Mouse (Mus musculus) cerebellum, adult 2 months (tissue): ENCODE measurements around the gene Wfdc3. TPM values are rescaled to one million over a fixed set of nuclear protein-coding genes. Genes with fewer than 3 reads are reported as not detected.
"Not testable (repeated sequence)": the region's sequence is repeated elsewhere in the genome, so short reads cannot be mapped to it uniquely, and the experiment has no call there.

Source experiments
- DNase-seq, 2 experiments: peaks; one replicate each; pipeline ENCODE4 v3.0.0; 2021
- H3K27ac ChIP-seq: fragments of 200-500 bp; 2 replicates; pipeline ENCODE4 v1.5.1; 2012; ENCODE audit warnings: low read length, control low read depth, inconsistent platforms; ENCODE audit not compliant: insufficient read depth
- H3K27me3 ChIP-seq: fragments of 200-500 bp; 2 replicates; pipeline ENCODE4 v1.6.1; 2012; ENCODE audit warnings: inconsistent platforms, mild to moderate bottlenecking, low read length, moderate library complexity; ENCODE audit not compliant: control insufficient read depth, insufficient read depth
- H3K4me1 ChIP-seq: fragments of 200-500 bp; 2 replicates; pipeline ENCODE4 v1.6.1; 2011; ENCODE audit warnings: low read length; ENCODE audit not compliant: control insufficient read depth, insufficient read depth
- H3K4me3 ChIP-seq: fragments of 200-500 bp; replicated peaks from 2 replicates; pipeline ENCODE3; 2011; ENCODE audit warnings: mild to moderate bottlenecking, low read depth, low read length, control low read depth; ENCODE audit not compliant: insufficient read depth
- CTCF ChIP-seq: fragments of 200-500 bp; IDR thresholded peaks from 2 replicates; pipeline ENCODE4 v1.5.1; 2011; ENCODE audit warnings: low read depth, mild to moderate bottlenecking, control low read depth, low read length, moderate library complexity, borderline replicate concordance; ENCODE audit not compliant: insufficient read depth
- POLR2A ChIP-seq: fragments of 200-500 bp; IDR thresholded peaks from 2 replicates; pipeline ENCODE4 v1.6.1; 2011; ENCODE audit warnings: low read length, control low read depth, borderline replicate concordance; ENCODE audit not compliant: insufficient read depth
- WGBS: fragments of 180-500 bp; shearing (Covaris S2); methylation state at CpG from one replicate; pipeline ENCODE4 v1.1.7; 2018; 5-methylcytosine and 5-hydroxymethylcytosine counted together
- polyA plus RNA-seq: library from polyadenylated mRNA; depleted of rRNA; stranded (reverse); fragments of >200 nt; gene quantifications from 2 replicates; pipeline ENCODE4 v1.2.3, GENCODE M21; 2012

Wfdc3 gene
- polyA plus RNA-seq, 1 experiment, result 0.93 TPM

DNA sequence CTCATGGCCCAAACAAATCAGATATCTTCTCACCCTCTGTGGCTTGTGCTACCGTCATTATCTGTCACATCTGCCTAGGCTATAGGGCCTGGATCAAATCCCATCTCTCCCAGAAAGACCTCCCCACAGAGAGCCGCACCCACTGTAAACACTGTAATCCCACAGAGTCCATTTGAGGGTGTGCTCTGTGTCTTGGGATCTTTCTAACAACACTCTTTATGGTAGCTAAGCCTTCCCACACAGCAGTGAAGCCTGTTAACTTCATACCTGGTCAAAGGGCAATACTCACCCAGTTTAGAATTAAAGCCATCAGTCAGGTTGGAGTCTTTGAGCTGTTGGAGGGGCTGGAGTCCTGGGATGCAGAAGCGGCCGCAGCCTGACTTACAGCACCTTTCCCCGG is 14.0 kb downstream of the Wfdc3 start:
- no peak overlapping the region for H3K27ac ChIP-seq
- H3K4me3 ChIP-seq, result no peak overlapping the region
- H3K27me3 ChIP-seq, result no peaks in the 10 kb centered on the region; the same call in 1 of the 2 replicates
- no peak for DNase-seq
- no peaks in the 10 kb centered on the region for H3K4me1 ChIP-seq
- 81% methylated on average over 5 of the region's 5 CpGs for WGBS
- TF ChIP-seq POLR2A (no peak), CTCF (no peak)

DNA sequence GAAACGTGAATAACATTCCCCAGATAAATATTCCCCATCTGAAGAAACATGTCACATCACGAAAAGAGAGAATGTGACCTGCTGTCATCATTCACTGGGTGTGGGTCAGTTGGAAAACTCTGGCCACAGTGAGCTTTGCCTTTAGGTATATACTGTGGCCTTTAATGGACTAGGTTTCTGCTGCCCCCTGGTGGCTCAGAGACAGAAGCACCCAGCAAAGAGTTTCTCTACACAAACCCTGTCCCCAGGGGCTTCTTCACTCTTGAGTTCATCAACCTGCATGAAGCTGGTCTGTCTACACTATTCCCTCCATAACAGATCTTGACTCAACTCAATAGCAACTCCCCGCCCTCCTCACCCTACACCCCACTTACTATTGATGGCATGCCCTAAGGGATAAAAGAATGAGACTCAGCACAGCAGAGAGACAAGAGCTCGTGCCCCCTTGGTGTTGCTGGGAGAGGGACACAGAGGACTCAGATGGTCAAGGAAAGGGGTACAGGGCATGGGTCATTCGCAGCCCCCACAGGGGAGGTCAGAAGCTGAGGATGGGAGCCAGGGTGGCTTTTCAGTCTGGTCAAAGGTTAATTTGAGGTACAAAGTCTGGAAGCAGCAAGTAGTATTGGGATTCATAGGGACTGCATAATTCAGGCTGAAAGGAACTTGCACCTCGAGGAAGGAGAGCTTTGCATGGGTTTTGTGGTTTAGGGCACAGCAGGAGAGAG is 19.7 kb downstream of the Wfdc3 start:
- peak; percentile 39 to 50 for DNase-seq
- TF ChIP-seq POLR2A, result no peak
- TF ChIP-seq CTCF, result peak; percentile 74
- H3K4me1 ChIP-seq, result no peaks in the 10 kb centered on the region
- H3K27me3 ChIP-seq, result no peaks in the 10 kb centered on the region
- no peak overlapping the region for H3K27ac ChIP-seq
- 19% methylated on average over 6 of the region's 6 CpGs for WGBS
- H3K4me3 ChIP-seq, result no peak overlapping the region

DNA sequence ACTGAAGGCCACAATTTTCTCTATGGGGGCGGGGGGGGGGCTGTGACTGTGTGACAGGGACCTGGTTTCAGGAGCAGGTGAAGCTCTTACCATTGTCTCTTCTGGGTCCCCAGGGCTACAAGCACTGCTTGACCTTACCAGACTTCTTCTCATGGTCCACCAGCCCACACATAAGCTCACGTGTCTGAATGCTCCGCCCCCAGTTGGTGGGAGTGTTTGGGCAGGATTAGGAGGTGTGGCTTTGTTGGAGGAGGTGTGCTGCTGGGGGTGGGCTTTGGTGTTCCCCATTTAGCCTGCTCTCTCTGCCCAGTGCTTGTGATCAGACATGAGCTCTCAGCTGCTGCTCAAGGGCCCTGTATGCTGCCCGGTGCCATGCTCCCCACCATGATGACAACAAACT is 22.5 kb downstream of the Wfdc3 start:
- Histone ChIP-seq H3K27ac (no peak overlapping the region), H3K27me3 (no peaks in the 10 kb centered on the region), H3K4me3 (no peak overlapping the region), H3K4me1 (no peaks in the 10 kb centered on the region)
- TF ChIP-seq CTCF (no peak), POLR2A (no peak)
- 54% methylated on average over 4 of the region's 4 CpGs for WGBS
- no peak for DNase-seq

DNA sequence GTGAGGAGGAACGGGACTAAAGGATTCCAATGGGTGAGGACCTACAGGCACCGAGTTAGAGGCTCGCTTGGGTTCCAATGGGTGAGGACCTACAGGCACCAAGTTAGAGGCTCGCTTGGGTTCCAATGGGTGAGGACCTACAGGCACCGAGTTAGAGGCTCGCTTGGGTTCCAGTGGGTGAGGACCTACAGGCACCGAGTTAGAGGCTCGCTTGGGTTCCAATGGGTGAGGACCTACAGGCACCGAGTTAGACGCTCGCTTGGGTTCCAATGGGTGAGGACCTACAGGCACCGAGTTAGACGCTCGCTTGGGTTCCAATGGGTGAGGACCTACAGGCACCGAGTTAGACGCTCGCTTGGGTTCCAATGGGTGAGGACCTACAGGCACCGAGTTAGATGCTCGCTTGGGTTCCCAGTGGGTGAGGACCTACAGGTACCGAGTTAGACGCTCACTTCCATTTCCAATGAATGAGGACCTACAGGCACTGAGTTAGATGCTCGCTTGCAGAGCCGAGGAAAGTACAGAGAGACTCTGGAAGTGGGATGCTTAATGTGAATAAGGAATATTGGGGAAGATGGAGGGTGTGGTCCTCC is 29.4 kb downstream of the Wfdc3 start:
- WGBS, result 91% methylated on average over 23 of the region's 23 CpGs
- not testable (repeated sequence) for H3K4me3 ChIP-seq, H3K27ac ChIP-seq, H3K27me3 ChIP-seq, DNase-seq, H3K4me1 ChIP-seq

DNA sequence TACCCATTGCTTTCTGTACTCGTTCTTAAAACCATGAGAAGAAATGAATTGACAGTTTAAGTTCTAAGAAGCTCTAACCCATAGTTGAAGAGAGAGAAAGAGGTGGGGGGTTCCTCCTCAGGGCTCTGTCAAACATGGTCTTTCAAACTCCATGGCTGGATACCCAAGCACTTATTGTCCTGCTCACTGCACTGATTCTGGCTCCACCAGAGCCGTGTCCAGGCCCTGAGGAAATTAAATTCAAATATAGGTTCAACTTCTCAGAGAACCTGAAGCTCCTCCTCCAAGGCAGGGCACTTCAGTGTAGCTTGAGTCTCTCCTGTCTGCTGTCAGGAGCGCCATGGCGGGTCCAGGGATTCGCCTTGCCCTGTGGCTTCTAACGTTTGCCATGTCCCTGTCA is 30.7 kb downstream of the Wfdc3 start, which contains the start of gene Spint5:
Gene Spint5, plus strand, starts transcription at position 301 of the 400 bp plus-strand sequence.
- H3K27me3 ChIP-seq, result no peaks in the 10 kb centered on the region
- DNase-seq, result no peak
- no peak within 1 kb of the TSS for H3K27ac ChIP-seq
- 71% methylated on average over 6 of the region's 6 CpGs for WGBS
- TF ChIP-seq POLR2A (no peak), CTCF (no peak)
- no peaks in the 10 kb centered on the region for H3K4me1 ChIP-seq
- H3K4me3 ChIP-seq, result no peak within 1 kb of the TSS

DNA sequence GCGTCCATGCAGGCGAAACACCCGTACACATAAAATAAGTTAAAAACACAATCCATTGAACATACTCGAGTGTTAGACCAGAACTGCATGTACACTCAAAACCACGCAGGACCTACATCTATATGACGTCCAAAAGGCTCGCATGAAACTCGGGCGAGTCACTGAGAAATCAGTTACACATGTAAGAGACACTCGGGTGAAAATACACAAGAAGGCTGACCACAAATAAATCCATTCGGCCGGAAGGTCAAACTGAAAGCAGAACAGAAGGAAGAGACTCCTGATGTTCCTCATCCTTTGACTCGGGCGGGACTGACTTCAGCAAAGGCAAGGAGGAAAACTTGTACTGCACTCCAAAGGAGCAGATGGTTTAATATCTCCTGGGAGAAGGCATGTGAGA is 39.7 kb downstream of the Wfdc3 start:
- no peaks in the 10 kb centered on the region for H3K27me3 ChIP-seq
- WGBS, result 88% methylated on average over 14 of the region's 14 CpGs
- no peak overlapping the region for H3K4me3 ChIP-seq
- H3K4me1 ChIP-seq, result no peaks in the 10 kb centered on the region
- no peak overlapping the region for H3K27ac ChIP-seq
- no peak for DNase-seq
- no peak for TF ChIP-seq POLR2A
- TF ChIP-seq CTCF, result no peak

DNA sequence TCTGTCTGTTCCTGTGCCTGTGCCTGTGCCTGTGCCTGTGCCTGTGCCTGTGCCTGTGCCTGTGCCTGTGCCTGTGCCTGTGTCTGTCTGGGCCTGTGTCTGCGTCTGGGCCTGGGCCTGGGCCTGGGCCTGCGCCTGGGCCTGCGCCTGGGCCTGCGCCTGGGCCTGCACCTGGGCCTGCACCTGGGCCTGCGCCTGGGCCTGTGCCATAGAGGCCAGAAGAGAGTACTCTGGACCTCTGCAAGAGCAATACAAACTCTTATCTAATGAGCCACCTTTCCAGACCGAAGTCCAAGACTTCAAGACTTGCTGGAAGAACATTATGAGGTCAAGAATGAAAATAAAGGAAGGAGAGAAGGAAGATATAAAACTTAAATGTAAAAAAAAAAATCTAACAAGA is 40.4 kb downstream of the Wfdc3 start:
- Histone ChIP-seq H3K27me3 (no peaks in the 10 kb centered on the region), H3K27ac (no peak overlapping the region), H3K4me3 (no peak overlapping the region), H3K4me1 (no peaks in the 10 kb centered on the region)
- no peak for TF ChIP-seq POLR2A
- no peak for TF ChIP-seq CTCF
- WGBS, result 84% methylated on average over 6 of the region's 6 CpGs
- no peak for DNase-seq

DNA sequence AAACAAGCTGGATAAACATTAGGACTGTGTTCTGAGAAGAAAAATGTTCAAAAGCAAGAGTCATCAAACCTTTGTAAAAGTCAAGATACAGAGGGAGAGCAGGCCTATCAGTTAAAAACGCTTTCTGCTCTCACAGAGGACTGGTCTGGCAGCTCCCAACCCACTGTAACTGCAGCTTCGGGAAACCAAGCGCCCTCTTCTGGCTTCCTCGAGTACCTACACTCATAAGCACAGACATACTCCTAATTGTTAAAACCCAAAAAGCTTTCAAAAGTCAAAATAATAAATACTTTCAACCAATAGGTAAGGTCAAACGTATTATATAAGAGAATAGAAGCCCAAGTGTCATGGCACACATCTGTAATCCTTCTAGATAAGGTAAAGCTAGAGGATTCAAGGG is 41.5 kb downstream of the Wfdc3 start:
- Histone ChIP-seq H3K27ac (no peak overlapping the region), H3K4me3 (no peak overlapping the region), H3K4me1 (no peaks in the 10 kb centered on the region), H3K27me3 (no peaks in the 10 kb centered on the region)
- DNase-seq, result no peak
- 73% methylated on average over 5 of the region's 5 CpGs for WGBS
- TF ChIP-seq CTCF (no peak), POLR2A (no peak)
